Mouse (Mus musculus) heart, embryonic 16.5 days (tissue): ENCODE measurements at regions not wholly inside any gene's neighbourhood (a gene's known extent, or its start where the extent isn't known, plus 50 kb on each side); places are given as distances from the start of the nearest gene placed in this dataset.

Experiments used
- ATAC-seq: fragments of 200-750 bp; cut with Nextera tagmentation; replicated peaks from 2 replicates; pipeline ENCODE4 v1.8.0; 2017; ENCODE audit warnings: moderate number of reproducible peaks; ENCODE audit not compliant: insufficient read depth, low FRiP score; ENCODE audit errors: extremely low read depth
- H3K27ac ChIP-seq: fragments of 300-500 bp; sonication (generic); 2 replicates; pipeline ENCODE4 v1.5.1; 2014; ENCODE audit warnings: mild to moderate bottlenecking, low read length, control low read depth, moderate library complexity
- H3K27me3 ChIP-seq: fragments of 300-500 bp; sonication (generic); 2 replicates; pipeline ENCODE4 v1.6.1; 2014; ENCODE audit warnings: low read length, mixed read lengths; ENCODE audit not compliant: control insufficient read depth, insufficient read depth
- H3K36me3 ChIP-seq: fragments of 300-500 bp; sonication (generic); 2 replicates; pipeline ENCODE4 v1.6.1; 2014; ENCODE audit not compliant: control insufficient read depth, insufficient read depth
- H3K4me1 ChIP-seq: fragments of 300-500 bp; sonication (generic); 2 replicates; pipeline ENCODE4 v1.6.1; 2014; ENCODE audit warnings: low read length, mixed read lengths; ENCODE audit not compliant: control insufficient read depth, insufficient read depth
- H3K4me2 ChIP-seq: fragments of 300-500 bp; sonication (generic); 2 replicates; pipeline ENCODE4 v1.6.1; 2014; ENCODE audit warnings: low read depth, mild to moderate bottlenecking, control low read depth, low read length
- H3K4me3 ChIP-seq: fragments of 300-500 bp; sonication (generic); 2 replicates; pipeline ENCODE4 v1.5.1; 2014; ENCODE audit warnings: mild to moderate bottlenecking, control low read depth, low read length
- H3K9ac ChIP-seq: fragments of 300-500 bp; sonication (generic); 2 replicates; pipeline ENCODE4 v1.6.1; 2014; ENCODE audit warnings: low read length, control low read depth
- H3K9me3 ChIP-seq: fragments of 300-500 bp; sonication (generic); replicated peaks from 2 replicates; pipeline ENCODE4 v1.6.1; 2016; ENCODE audit warnings: low read length; ENCODE audit not compliant: control insufficient read depth
- WGBS: fragments of 180-500 bp; shearing (Covaris S2); extraction: QIAGEN DNeasy Blood & Tissue Kit; methylation state at CpG from one replicate; pipeline ENCODE4 v1.1.7; 2014; 5-methylcytosine and 5-hydroxymethylcytosine counted together

- Histone ChIP-seq H3K4me1 (no peaks in the 10 kb centered on the region), H3K27ac (no peak overlapping the region), H3K4me2 (no peak overlapping the region), H3K9ac (no peak overlapping the region), H3K36me3 (no peaks in the 10 kb centered on the region), H3K4me3 (no peak overlapping the region), H3K27me3 (no peaks in the 10 kb centered on the region), H3K9me3 (no peaks in the 10 kb centered on the region)
- ATAC-seq: no peak
Measured at GRCm38 (mm10) chr15:61127130-61127529, 204.3 kb upstream of the A1bg start.

DNA sequence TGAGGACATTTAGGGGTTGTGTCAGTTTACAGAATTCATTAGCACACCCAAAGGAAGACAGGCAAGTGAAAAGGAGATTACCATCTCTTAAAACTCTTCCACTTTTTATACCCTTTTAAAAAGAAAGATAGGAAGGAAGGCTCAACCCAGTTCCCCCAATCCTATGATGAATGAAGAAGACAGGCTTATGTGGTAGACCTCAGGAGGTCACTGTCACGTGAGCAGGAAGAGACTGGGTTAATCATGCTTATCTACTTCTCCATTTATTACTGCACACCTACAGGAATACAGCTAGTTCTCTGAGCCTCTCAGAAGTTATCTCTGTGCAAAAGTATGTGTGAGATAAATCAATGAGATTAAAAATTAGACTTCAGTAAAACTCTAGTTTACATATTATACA is 194.1 kb upstream of the A1bg start:
- H3K4me2 ChIP-seq: no peak overlapping the region
- H3K4me3 ChIP-seq: no peak overlapping the region
- H3K4me1 ChIP-seq: no peaks in the 10 kb centered on the region
- H3K36me3 ChIP-seq: no peaks in the 10 kb centered on the region
- no peaks in the 10 kb centered on the region for H3K9me3 ChIP-seq
- no peak overlapping the region for H3K9ac ChIP-seq
- no peaks in the 10 kb centered on the region for H3K27me3 ChIP-seq
- H3K27ac ChIP-seq: no peak overlapping the region
- WGBS: 24% methylated on average over 1 of the region's 1 CpGs
- ATAC-seq: no peak

DNA sequence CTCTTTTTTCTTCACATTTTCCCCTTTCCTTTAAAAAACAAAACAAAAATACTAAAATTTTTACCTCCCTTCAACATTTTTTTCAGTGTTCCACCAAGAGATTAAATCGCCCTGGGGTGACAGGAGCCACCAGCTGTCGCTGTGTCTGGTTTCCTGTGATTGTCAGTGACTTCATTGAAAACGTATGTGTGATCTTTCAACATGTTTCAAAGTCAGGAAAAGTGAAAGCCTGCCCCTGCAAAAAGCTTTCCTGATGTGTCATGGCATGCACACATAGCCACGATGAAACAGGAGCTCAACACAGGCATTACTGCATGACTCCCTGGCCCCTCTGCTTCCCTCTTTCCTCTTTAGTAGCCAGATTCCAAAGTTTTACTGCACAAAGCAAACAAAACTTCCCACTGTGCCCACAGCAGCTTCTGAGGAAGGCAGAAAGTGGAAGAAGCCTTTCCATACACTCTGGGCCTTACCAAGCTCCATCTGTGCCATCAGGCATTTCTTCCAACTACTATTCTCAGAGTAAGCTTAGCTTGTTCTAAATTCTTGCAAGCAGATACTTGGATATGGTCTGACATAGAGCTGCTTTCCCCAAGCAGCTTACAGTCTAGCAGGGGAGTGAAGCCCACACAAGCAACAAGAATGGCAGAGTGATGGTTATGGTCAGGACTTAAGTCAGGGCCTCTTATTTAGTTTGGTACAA is 186.8 kb upstream of the A1bg start:
- Histone ChIP-seq H3K36me3 (no peaks in the 10 kb centered on the region), H3K27ac (peak overlapping the region; percentile 59), H3K4me1 (peaks cover 3% of the 10 kb centered on the region; the same call in 1 of the 2 replicates), H3K4me2 (no peak overlapping the region), H3K27me3 (no peaks in the 10 kb centered on the region), H3K9ac (no peak overlapping the region), H3K9me3 (no peaks in the 10 kb centered on the region), H3K4me3 (no peak overlapping the region)
- 23% methylated on average over 4 of the region's 4 CpGs for WGBS
- peak; percentile 65; the same call in 1 of the 2 replicates for ATAC-seq

- H3K4me3 ChIP-seq: no peak overlapping the region
- no peaks in the 10 kb centered on the region for H3K9me3 ChIP-seq
- H3K27me3 ChIP-seq: no peaks in the 10 kb centered on the region
- H3K27ac ChIP-seq: peak overlapping the region; percentile 57
- no peak overlapping the region for H3K9ac ChIP-seq
- no peaks in the 10 kb centered on the region for H3K36me3 ChIP-seq
- peaks cover 3% of the 10 kb centered on the region; the same call in 1 of the 2 replicates for H3K4me1 ChIP-seq
- WGBS: 57% methylated on average over 2 of the region's 2 CpGs
- no peak for ATAC-seq
- no peak overlapping the region for H3K4me2 ChIP-seq
Measured at GRCm38 (mm10) chr15:61108957-61109356, 186.1 kb upstream of the A1bg start.

GRCm38 (mm10) chr15:61102421-61103412 is 179.9 kb upstream of the A1bg start:
- H3K27ac ChIP-seq: no peak overlapping the region
- no peaks in the 10 kb centered on the region for H3K9me3 ChIP-seq
- 37% methylated on average over 7 of the region's 7 CpGs for WGBS
- H3K36me3 ChIP-seq: no peaks in the 10 kb centered on the region
- no peak overlapping the region for H3K4me3 ChIP-seq
- H3K9ac ChIP-seq: no peak overlapping the region
- ATAC-seq: no peak
- no peaks in the 10 kb centered on the region for H3K27me3 ChIP-seq
- H3K4me1 ChIP-seq: no peaks in the 10 kb centered on the region; the same call in 1 of the 2 replicates
- H3K4me2 ChIP-seq: no peak overlapping the region

GRCm38 (mm10) chr15:61100807-61101206 is 178.0 kb upstream of the A1bg start:
- Histone ChIP-seq H3K4me2 (no peak overlapping the region), H3K9me3 (no peaks in the 10 kb centered on the region), H3K4me1 (no peaks in the 10 kb centered on the region; the same call in 1 of the 2 replicates), H3K9ac (no peak overlapping the region), H3K27me3 (no peaks in the 10 kb centered on the region), H3K36me3 (no peaks in the 10 kb centered on the region), H3K4me3 (no peak overlapping the region), H3K27ac (no peak overlapping the region)
- WGBS: 64% methylated on average over 4 of the region's 4 CpGs
- no peak for ATAC-seq

DNA sequence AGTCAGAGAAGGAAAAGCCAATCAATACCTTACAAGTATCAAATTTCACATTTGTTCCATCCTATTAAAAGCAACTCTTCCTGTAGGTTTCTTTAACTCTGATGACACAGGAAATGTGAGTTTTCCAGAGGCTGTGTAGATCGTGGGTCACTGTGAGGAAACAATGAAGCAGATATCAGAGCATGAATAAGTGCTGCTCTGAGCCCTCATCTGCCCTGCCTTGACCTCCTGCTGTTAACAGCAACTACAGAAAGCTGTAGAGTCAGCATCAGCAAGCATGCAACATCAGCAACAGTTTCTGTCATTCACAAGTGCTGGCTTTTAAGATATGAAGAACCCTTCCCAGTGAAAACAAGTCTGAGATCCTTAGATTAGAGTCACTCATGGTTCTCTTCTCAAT is 176.2 kb upstream of the A1bg start:
- Histone ChIP-seq H3K4me2 (no peak overlapping the region), H3K9ac (no peak overlapping the region), H3K36me3 (no peaks in the 10 kb centered on the region), H3K9me3 (no peaks in the 10 kb centered on the region), H3K4me1 (no peaks in the 10 kb centered on the region), H3K4me3 (no peak overlapping the region), H3K27ac (no peak overlapping the region), H3K27me3 (no peaks in the 10 kb centered on the region)
- ATAC-seq: no peak
- WGBS: 6% methylated on average over 1 of the region's 1 CpGs

DNA sequence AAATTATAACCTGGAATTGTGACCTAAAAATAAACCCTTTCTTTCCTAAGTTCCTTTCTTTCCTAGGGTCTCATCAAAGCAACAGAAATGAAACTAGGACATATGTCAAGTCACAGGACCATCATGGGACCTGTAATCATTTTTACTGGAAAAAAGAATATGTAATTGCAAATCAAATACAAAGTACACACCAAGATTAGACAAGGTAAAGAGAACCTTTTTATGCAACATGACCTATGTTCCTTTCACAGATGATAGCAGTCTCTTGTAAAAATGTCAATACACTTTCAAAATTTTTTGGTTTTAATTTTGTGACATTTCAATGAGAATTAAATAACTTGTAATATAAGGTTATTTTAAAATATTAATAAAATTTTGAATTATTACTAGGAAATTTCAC is 175.7 kb upstream of the A1bg start:
- Histone ChIP-seq H3K27me3 (no peaks in the 10 kb centered on the region), H3K27ac (no peak overlapping the region), H3K9me3 (no peaks in the 10 kb centered on the region), H3K9ac (no peak overlapping the region), H3K4me2 (no peak overlapping the region), H3K36me3 (no peaks in the 10 kb centered on the region), H3K4me1 (no peaks in the 10 kb centered on the region), H3K4me3 (no peak overlapping the region)
- no peak for ATAC-seq
